Mouse (Mus musculus): ENCODE results near the gene Fgf9.

- TF ChIP-seq EP300 (IDR thresholded peaks at IDR 0.05; ENCODE audit: low read depth): no peak
- no peak for TF ChIP-seq CTCF (IDR thresholded peaks at IDR 0.05; ENCODE audit: low read depth)
Measured at GRCm38 (mm10) chr14:58089486-58089885, 19.1 kb downstream of the Fgf9 start.

All from liver, embryonic 14.5 days (tissue).